Mouse (Mus musculus): ENCODE results near the gene Slc10a7. TPM values are rescaled to one million over a fixed set of nuclear protein-coding genes. Genes with fewer than 3 reads are reported as not detected.
"Not testable (repeated sequence)": the region's sequence is repeated elsewhere in the genome, so short reads cannot be mapped to it uniquely, and the experiment has no call there.

Slc10a7 gene
- polyA plus RNA-seq, 2 experiments, result 3.3 to 4.4 TPM

- TF ChIP-seq EP300 (IDR thresholded peaks at IDR 0.05; ENCODE audit: low read depth) (no peak), CTCF (IDR thresholded peaks at IDR 0.05; ENCODE audit: low read depth) (no peak)
- H3K4me3 ChIP-seq (ENCODE audit: insufficient read depth in 1 of 2, low read depth in 2 of 2, low read length in 2 of 2), result no peak overlapping the region
- no peaks in the 10 kb centered on the region for H3K36me3 ChIP-seq (replicated peaks; ENCODE audit: control insufficient read depth, insufficient read depth, low read depth)
- no peaks in the 10 kb centered on the region for H3K27me3 ChIP-seq (ENCODE audit: control insufficient read depth, insufficient read depth, low read length)
- ATAC-seq (ENCODE audit: insufficient read depth) (no peak), DNase-seq (ENCODE audit: low read depth in 3 of 3, low spot score in 3 of 3) (no peak)
- no peaks in the 10 kb centered on the region for H3K9me3 ChIP-seq (ENCODE audit: control insufficient read depth, low read length)
- WGBS (ENCODE audit: insufficient replicate concordance), result 59% methylated on average over 9 of the region's 9 CpGs
- H3K4me2 ChIP-seq (ENCODE audit: low read depth), result no peak overlapping the region
- no peak overlapping the region for H3K27ac ChIP-seq
- H3K9ac ChIP-seq (replicated peaks), result no peak overlapping the region
- H3K4me1 ChIP-seq (replicated peaks; ENCODE audit: control insufficient read depth in 2 of 2, insufficient read depth in 2 of 2, low read length in 1 of 2), result no peaks in the 10 kb centered on the region
Observed at GRCm38 (mm10) chr8:78705980-78706379, 196.8 kb downstream of the Slc10a7 start.

- no peak for DNase-seq (ENCODE audit: low read depth in 3 of 3, low spot score in 3 of 3)
- WGBS (ENCODE audit: insufficient replicate concordance), result 77% methylated on average over 11 of the region's 11 CpGs
- H3K4me3 ChIP-seq (ENCODE audit: insufficient read depth in 1 of 2, low read depth in 2 of 2, low read length in 2 of 2), result no peak overlapping the region
- no peaks in the 10 kb centered on the region for H3K4me1 ChIP-seq (replicated peaks; ENCODE audit: control insufficient read depth in 2 of 2, insufficient read depth in 2 of 2, low read length in 1 of 2)
- no peak for TF ChIP-seq EP300 (IDR thresholded peaks at IDR 0.05; ENCODE audit: low read depth)
- no peak for TF ChIP-seq CTCF (IDR thresholded peaks at IDR 0.05; ENCODE audit: low read depth)
- no peak overlapping the region for H3K27ac ChIP-seq
- H3K27me3 ChIP-seq (ENCODE audit: control insufficient read depth, insufficient read depth, low read length), result no peaks in the 10 kb centered on the region
- H3K9me3 ChIP-seq (ENCODE audit: control insufficient read depth, low read length), result no peaks in the 10 kb centered on the region
- no peak for ATAC-seq (ENCODE audit: insufficient read depth)
- no peak overlapping the region for H3K4me2 ChIP-seq (ENCODE audit: low read depth)
- no peak overlapping the region for H3K9ac ChIP-seq (replicated peaks)
- no peaks in the 10 kb centered on the region for H3K36me3 ChIP-seq (replicated peaks; ENCODE audit: control insufficient read depth, insufficient read depth, low read depth)
Observed at GRCm38 (mm10) chr8:78709948-78710644, 200.9 kb downstream of the Slc10a7 start.

- 42% methylated on average over 10 of the region's 10 CpGs for WGBS (ENCODE audit: insufficient replicate concordance)
- TF ChIP-seq EP300 (IDR thresholded peaks at IDR 0.05; ENCODE audit: low read depth) (no peak), CTCF (IDR thresholded peaks at IDR 0.05; ENCODE audit: low read depth) (no peak)
- H3K4me2 ChIP-seq (ENCODE audit: low read depth), result no peak overlapping the region
- ATAC-seq (ENCODE audit: insufficient read depth), result no peak
- no peak for DNase-seq (ENCODE audit: low read depth in 3 of 3, low spot score in 3 of 3)
- no peaks in the 10 kb centered on the region for H3K36me3 ChIP-seq (replicated peaks; ENCODE audit: control insufficient read depth, insufficient read depth, low read depth)
- H3K4me1 ChIP-seq (replicated peaks; ENCODE audit: control insufficient read depth in 2 of 2, insufficient read depth in 2 of 2, low read length in 1 of 2), result no peaks in the 10 kb centered on the region
- H3K27me3 ChIP-seq (ENCODE audit: control insufficient read depth, insufficient read depth, low read length), result no peaks in the 10 kb centered on the region
- no peaks in the 10 kb centered on the region for H3K9me3 ChIP-seq (ENCODE audit: control insufficient read depth, low read length)
- H3K9ac ChIP-seq (replicated peaks), result no peak overlapping the region
- H3K4me3 ChIP-seq (ENCODE audit: insufficient read depth in 1 of 2, low read depth in 2 of 2, low read length in 2 of 2), result no peak overlapping the region
- no peak overlapping the region for H3K27ac ChIP-seq
Observed at GRCm38 (mm10) chr8:78710961-78711360, 201.8 kb downstream of the Slc10a7 start.

- H3K9me3 ChIP-seq (ENCODE audit: control insufficient read depth, low read length), result no peaks in the 10 kb centered on the region
- TF ChIP-seq CTCF (IDR thresholded peaks at IDR 0.05; ENCODE audit: low read depth) (no peak), EP300 (IDR thresholded peaks at IDR 0.05; ENCODE audit: low read depth) (no peak)
- no peak overlapping the region for H3K9ac ChIP-seq (replicated peaks)
- H3K4me3 ChIP-seq (ENCODE audit: insufficient read depth in 1 of 2, low read depth in 2 of 2, low read length in 2 of 2), result no peak overlapping the region
- H3K36me3 ChIP-seq (replicated peaks; ENCODE audit: control insufficient read depth, insufficient read depth, low read depth), result no peaks in the 10 kb centered on the region
- no peaks in the 10 kb centered on the region for H3K4me1 ChIP-seq (replicated peaks; ENCODE audit: control insufficient read depth in 2 of 2, insufficient read depth in 2 of 2, low read length in 1 of 2)
- H3K27me3 ChIP-seq (ENCODE audit: control insufficient read depth, insufficient read depth, low read length), result no peaks in the 10 kb centered on the region
- no peak overlapping the region for H3K4me2 ChIP-seq (ENCODE audit: low read depth)
- ATAC-seq (ENCODE audit: insufficient read depth) (no peak), DNase-seq (ENCODE audit: low read depth in 3 of 3, low spot score in 3 of 3) (no peak)
- H3K27ac ChIP-seq, result no peak overlapping the region
- 58% methylated on average over 4 of the region's 4 CpGs for WGBS (ENCODE audit: insufficient replicate concordance)
Observed at GRCm38 (mm10) chr8:78714880-78715279, 205.7 kb downstream of the Slc10a7 start.

- no peak overlapping the region for H3K9ac ChIP-seq (replicated peaks)
- H3K4me3 ChIP-seq (ENCODE audit: insufficient read depth in 1 of 2, low read depth in 2 of 2, low read length in 2 of 2), result no peak overlapping the region
- no peak overlapping the region for H3K4me2 ChIP-seq (ENCODE audit: low read depth)
- no peaks in the 10 kb centered on the region for H3K27me3 ChIP-seq (ENCODE audit: control insufficient read depth, insufficient read depth, low read length)
- H3K27ac ChIP-seq, result no peak overlapping the region
- DNase-seq (ENCODE audit: low read depth in 3 of 3, low spot score in 3 of 3), result no peak
- 71% methylated on average over 7 of the region's 7 CpGs for WGBS (ENCODE audit: insufficient replicate concordance)
- TF ChIP-seq CTCF (IDR thresholded peaks at IDR 0.05; ENCODE audit: low read depth), result no peak
- TF ChIP-seq EP300 (IDR thresholded peaks at IDR 0.05; ENCODE audit: low read depth), result no peak
- H3K9me3 ChIP-seq (ENCODE audit: control insufficient read depth, low read length), result no peaks in the 10 kb centered on the region
- H3K36me3 ChIP-seq (replicated peaks; ENCODE audit: control insufficient read depth, insufficient read depth, low read depth), result no peaks in the 10 kb centered on the region
- H3K4me1 ChIP-seq (replicated peaks; ENCODE audit: control insufficient read depth in 2 of 2, insufficient read depth in 2 of 2, low read length in 1 of 2), result no peaks in the 10 kb centered on the region
- no peak for ATAC-seq (ENCODE audit: insufficient read depth)
Observed at GRCm38 (mm10) chr8:78716546-78716945, 207.4 kb downstream of the Slc10a7 start.

- not testable (repeated sequence) for H3K36me3 ChIP-seq (replicated peaks; ENCODE audit: control insufficient read depth, insufficient read depth, low read depth); H3K9ac ChIP-seq (replicated peaks); H3K9me3 ChIP-seq (ENCODE audit: control insufficient read depth, low read length); H3K4me2 ChIP-seq (ENCODE audit: low read depth); H3K27ac ChIP-seq; H3K4me1 ChIP-seq (replicated peaks; ENCODE audit: control insufficient read depth in 2 of 2, insufficient read depth in 2 of 2, low read length in 1 of 2); H3K4me3 ChIP-seq (ENCODE audit: insufficient read depth in 1 of 2, low read depth in 2 of 2, low read length in 2 of 2); ATAC-seq (ENCODE audit: insufficient read depth); H3K27me3 ChIP-seq (ENCODE audit: control insufficient read depth, insufficient read depth, low read length); DNase-seq (ENCODE audit: low read depth in 3 of 3, low spot score in 3 of 3)
- WGBS (ENCODE audit: insufficient replicate concordance), result 13% methylated on average over 10 of the region's 10 CpGs
Observed at GRCm38 (mm10) chr8:78717191-78717590, 208.0 kb downstream of the Slc10a7 start.

Measured in liver, embryonic 14.5 days (tissue).